Mouse (Mus musculus) cerebellum, adult 2 months (tissue): Measurements from ENCODE around the gene Mrps5.

Experiments used
- CTCF ChIP-seq: fragments of 200-500 bp; IDR thresholded peaks from 2 replicates; pipeline ENCODE4 v1.5.1; 2011; ENCODE audit warnings: low read depth, mild to moderate bottlenecking, control low read depth, low read length, moderate library complexity, borderline replicate concordance; ENCODE audit not compliant: insufficient read depth
- POLR2A ChIP-seq: fragments of 200-500 bp; IDR thresholded peaks from 2 replicates; pipeline ENCODE4 v1.6.1; 2011; ENCODE audit warnings: low read length, control low read depth, borderline replicate concordance; ENCODE audit not compliant: insufficient read depth

GRCm38 (mm10) chr2:127624786-127625185 lies 37.8 kb downstream of the Mrps5 start:
- TF ChIP-seq CTCF: no peak
- no peak for TF ChIP-seq POLR2A
